Mouse (Mus musculus): Measurements from ENCODE around the gene Gm10645. TPM values are rescaled to one million over a fixed set of nuclear protein-coding genes. Genes with fewer than 3 reads are reported as not detected.

Gene Gm10645
- polyA plus RNA-seq, 1 experiment from 2014 or later, result 0.72 TPM

DNA sequence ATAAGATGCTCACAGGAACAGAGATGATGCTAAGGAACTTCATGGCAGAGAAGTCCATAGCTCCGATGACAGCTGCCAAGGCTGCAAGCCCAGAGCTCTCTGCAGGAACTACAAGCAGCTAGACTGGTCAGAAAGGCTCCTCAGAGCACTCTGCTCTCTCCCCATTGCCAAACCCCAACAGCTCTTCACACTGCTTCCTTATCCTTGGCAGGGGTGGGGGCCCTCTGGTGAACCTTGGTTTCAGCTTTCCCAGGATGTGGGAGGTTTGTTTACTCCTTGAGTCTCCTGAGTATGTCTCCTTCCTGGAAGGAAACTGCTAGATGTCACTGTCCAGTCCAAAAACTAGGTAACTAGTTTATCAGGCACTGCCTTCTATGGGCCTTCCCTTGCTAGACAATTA, 25.9 kb downstream of the Gm10645 start:
- no peak overlapping the region for H3K27ac ChIP-seq (ENCODE audit: low read depth, low read length)

GRCm38 (mm10) chr8:83135086-83135485, 30.9 kb downstream of the Gm10645 start:
- Histone ChIP-seq H3K27me3 (ENCODE audit: control insufficient read depth, insufficient read depth, low read length) (no peaks in the 10 kb centered on the region), H3K27ac (ENCODE audit: low read depth, low read length) (no peak overlapping the region), H3K4me3 (ENCODE audit: low read depth, low read length) (no peak overlapping the region), H3K9me3 (replicated peaks; ENCODE audit: control insufficient read depth, low read length) (no peaks in the 10 kb centered on the region), H3K4me1 (ENCODE audit: control insufficient read depth, insufficient read depth, low read length) (no peaks in the 10 kb centered on the region), H3K36me3 (ENCODE audit: control insufficient read depth, insufficient read depth, low read length) (no peaks in the 10 kb centered on the region), H3K9ac (ENCODE audit: low read depth, low read length) (no peak overlapping the region), H3K4me2 (no peak overlapping the region)
- no peak for ATAC-seq (replicated peaks; ENCODE audit: insufficient number of reproducible peaks, low FRiP score, low TSS enrichment)
- 47% methylated on average over 2 of the region's 2 CpGs for WGBS (ENCODE audit: insufficient replicate concordance)

More for the DNA sequence above, 25.9 kb downstream of the Gm10645 start:
- no peaks in the 10 kb centered on the region for H3K9me3 ChIP-seq (replicated peaks; ENCODE audit: control insufficient read depth, low read length)
- no peak overlapping the region for H3K4me2 ChIP-seq
- 50% methylated on average over 1 of the region's 1 CpGs for WGBS (ENCODE audit: insufficient replicate concordance)
- no peaks in the 10 kb centered on the region for H3K27me3 ChIP-seq (ENCODE audit: control insufficient read depth, insufficient read depth, low read length)
- no peaks in the 10 kb centered on the region for H3K4me1 ChIP-seq (ENCODE audit: control insufficient read depth, insufficient read depth, low read length)
- no peak overlapping the region for H3K4me3 ChIP-seq (ENCODE audit: low read depth, low read length)
- no peak overlapping the region for H3K9ac ChIP-seq (ENCODE audit: low read depth, low read length)
- ATAC-seq (replicated peaks; ENCODE audit: insufficient number of reproducible peaks, low FRiP score, low TSS enrichment), result no peak
- H3K36me3 ChIP-seq (ENCODE audit: control insufficient read depth, insufficient read depth, low read length), result no peaks in the 10 kb centered on the region

Other genes starting within 250 kb of the Gm10645 start
- 1.2 and 1.3 TPM in 2 replicates for gene Tbc1d9, start 818 bp downstream of the Gm10645 start, polyA plus RNA-seq (2014; fragmentation: Nextera tagmentation; extraction: Ambion mirVana)
- gene Ucp1, start 124.2 kb upstream of the Gm10645 start, polyA plus RNA-seq (2014; fragmentation: Nextera tagmentation; extraction: Ambion mirVana), result not detected in 2 replicates
- 12.7 and 14.0 TPM in 2 replicates for gene Elmod2, start 166.3 kb upstream of the Gm10645 start, polyA plus RNA-seq (2014; fragmentation: Nextera tagmentation; extraction: Ambion mirVana)
- not detected in 2 replicates for gene Mgat4d, start 182.3 kb upstream of the Gm10645 start, polyA plus RNA-seq (2014; fragmentation: Nextera tagmentation; extraction: Ambion mirVana)
- 0.07 and 0.20 TPM in 2 replicates for gene Clgn, start 223.7 kb upstream of the Gm10645 start, polyA plus RNA-seq (2014; fragmentation: Nextera tagmentation; extraction: Ambion mirVana)

Data from heart, embryonic 11.5 days (tissue).